Mouse (Mus musculus): ENCODE measurements around the gene Rraga. TPM values are rescaled to one million over a fixed set of nuclear protein-coding genes. Genes with fewer than 3 reads are reported as not detected.
"Not testable (repeated sequence)": the region's sequence is repeated elsewhere in the genome, so short reads cannot be mapped to it uniquely, and the experiment has no call there.

Rraga gene
- total and polyA plus RNA-seq, 3 experiments: 29.3 to 65.5 (median 55.3) TPM

- H3K27ac ChIP-seq: peak within 1 kb of the TSS; percentile 85
- H3K4me3 ChIP-seq: peak within 1 kb of the TSS; percentile 68
- H3K9ac ChIP-seq (ENCODE audit: low read depth, low read length): peak within 1 kb of the TSS; percentile 78
- H3K79me2 ChIP-seq (replicated peaks; ENCODE audit: control insufficient read depth, insufficient read depth, low read length): no peaks in the 10 kb centered on the region
- H3K27me3 ChIP-seq (ENCODE audit: control insufficient read depth, insufficient read depth, low read length): no peaks in the 10 kb centered on the region
- intact Hi-C loops (cut with DNase I): loop anchor here (2.0 to 10.0 kb wide), 4 partner anchors 35 to 243 kb away; partner anchors contain the start of gene Rps6
- peak; percentile 89 to 95 for DNase-seq
- H3K36me3 ChIP-seq (ENCODE audit: control insufficient read depth, insufficient read depth, low read length): no peaks in the 10 kb centered on the region; the same call in 1 of the 2 replicates
- TF ChIP-seq POLR2A (IDR thresholded peaks at IDR 0.05; ENCODE audit: insufficient read depth, low read depth, low read length) (peak; percentile 75; the same call in 1 of the 2 replicates), EP300 (IDR thresholded peaks at IDR 0.05; ENCODE audit: insufficient read depth, low read depth, low read length) (peak; percentile 81; the same call in 1 of the 2 replicates), CTCF (IDR thresholded peaks at IDR 0.05) (peak; percentile 23)
- H3K4me1 ChIP-seq (ENCODE audit: control insufficient read depth, insufficient read depth, low read length): no peaks in the 10 kb centered on the region
- WGBS: under 1% methylated on average over 59 of the region's 59 CpGs
Observed at GRCm38 (mm10) chr4:86611524-86612288, 36.2 kb downstream of the Rraga start, which contains the start of gene Haus6. Gene Haus6, minus strand, starts transcription at chr4:86612055.

GRCm38 (mm10) chr4:86612289-86612620 lies 36.8 kb downstream of the Rraga start:
- TF ChIP-seq EP300 (IDR thresholded peaks at IDR 0.05; ENCODE audit: insufficient read depth, low read depth, low read length): no peak
- no peak; the same call in 1 of the 2 replicates for TF ChIP-seq POLR2A (IDR thresholded peaks at IDR 0.05; ENCODE audit: insufficient read depth, low read depth, low read length)
- no peak for TF ChIP-seq CTCF (IDR thresholded peaks at IDR 0.05)
- Histone ChIP-seq H3K9ac (ENCODE audit: low read depth, low read length) (peak overlapping the region; percentile 78), H3K36me3 (ENCODE audit: control insufficient read depth, insufficient read depth, low read length) (no peaks in the 10 kb centered on the region; the same call in 1 of the 2 replicates), H3K4me3 (peak overlapping the region; percentile 68), H3K79me2 (replicated peaks; ENCODE audit: control insufficient read depth, insufficient read depth, low read length) (no peaks in the 10 kb centered on the region), H3K27ac (peak overlapping the region; percentile 85), H3K4me1 (ENCODE audit: control insufficient read depth, insufficient read depth, low read length) (no peaks in the 10 kb centered on the region), H3K27me3 (ENCODE audit: control insufficient read depth, insufficient read depth, low read length) (no peaks in the 10 kb centered on the region)
- DNase-seq: no peak
- 25% methylated on average over 8 of the region's 8 CpGs for WGBS
- intact Hi-C loops (cut with DNase I): loop anchor here (2.0 to 10.0 kb wide), 3 partner anchors 40 to 243 kb away; partner anchors contain the start of gene Rps6

GRCm38 (mm10) chr4:86620506-86620905 lies 45.0 kb downstream of the Rraga start:
- intact Hi-C loops (cut with DNase I): loop anchor here (5.0 kb wide), 1 partner anchor 37 kb away; no protein-coding TSS in a partner anchor
- TF ChIP-seq POLR2A (IDR thresholded peaks at IDR 0.05; ENCODE audit: insufficient read depth, low read depth, low read length): no peak
- no peak for TF ChIP-seq CTCF (IDR thresholded peaks at IDR 0.05)
- no peak for TF ChIP-seq EP300 (IDR thresholded peaks at IDR 0.05; ENCODE audit: insufficient read depth, low read depth, low read length)
- H3K4me3 ChIP-seq: no peak overlapping the region
- DNase-seq: no peak
- H3K27me3 ChIP-seq (ENCODE audit: control insufficient read depth, insufficient read depth, low read length): no peaks in the 10 kb centered on the region
- 45% methylated on average over 2 of the region's 2 CpGs for WGBS
- H3K9ac ChIP-seq (ENCODE audit: low read depth, low read length): no peak overlapping the region
- no peak overlapping the region for H3K27ac ChIP-seq
- no peaks in the 10 kb centered on the region for H3K36me3 ChIP-seq (ENCODE audit: control insufficient read depth, insufficient read depth, low read length)
- no peaks in the 10 kb centered on the region for H3K4me1 ChIP-seq (ENCODE audit: control insufficient read depth, insufficient read depth, low read length)
- no peaks in the 10 kb centered on the region for H3K79me2 ChIP-seq (replicated peaks; ENCODE audit: control insufficient read depth, insufficient read depth, low read length)

DNA sequence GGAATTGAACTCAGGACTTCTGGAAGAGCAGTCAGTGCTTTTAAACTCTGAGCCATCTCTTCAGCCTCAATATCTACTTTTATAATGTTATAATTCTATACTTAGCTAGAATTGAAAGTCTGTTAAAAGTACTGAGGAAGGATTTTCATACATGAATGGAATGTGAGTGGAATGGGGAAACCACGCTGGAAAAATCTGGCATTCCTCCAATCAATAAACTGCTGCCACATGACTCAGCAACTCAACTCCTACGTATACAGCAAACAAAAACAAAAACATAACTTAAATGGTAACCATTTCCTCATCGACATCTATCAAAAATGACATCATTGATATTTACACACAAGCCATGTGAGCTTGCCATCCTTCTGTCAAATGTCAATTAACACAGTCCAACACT lies 46.6 kb downstream of the Rraga start:
- no peak overlapping the region for H3K27ac ChIP-seq
- TF ChIP-seq POLR2A (IDR thresholded peaks at IDR 0.05; ENCODE audit: insufficient read depth, low read depth, low read length): no peak
- no peak for TF ChIP-seq EP300 (IDR thresholded peaks at IDR 0.05; ENCODE audit: insufficient read depth, low read depth, low read length)
- TF ChIP-seq CTCF (IDR thresholded peaks at IDR 0.05): no peak
- 38% methylated on average over 3 of the region's 3 CpGs for WGBS
- no peak overlapping the region for H3K9ac ChIP-seq (ENCODE audit: low read depth, low read length)
- no peak for DNase-seq
- no peaks in the 10 kb centered on the region for H3K4me1 ChIP-seq (ENCODE audit: control insufficient read depth, insufficient read depth, low read length)
- no peaks in the 10 kb centered on the region for H3K27me3 ChIP-seq (ENCODE audit: control insufficient read depth, insufficient read depth, low read length)
- no peak overlapping the region for H3K4me3 ChIP-seq
- H3K79me2 ChIP-seq (replicated peaks; ENCODE audit: control insufficient read depth, insufficient read depth, low read length): no peaks in the 10 kb centered on the region
- intact Hi-C loops (cut with DNase I): loop anchor here (2.0 to 5.0 kb wide), 2 partner anchors 35 to 75 kb away; no protein-coding TSS in a partner anchor
- no peaks in the 10 kb centered on the region for H3K36me3 ChIP-seq (ENCODE audit: control insufficient read depth, insufficient read depth, low read length)

DNA sequence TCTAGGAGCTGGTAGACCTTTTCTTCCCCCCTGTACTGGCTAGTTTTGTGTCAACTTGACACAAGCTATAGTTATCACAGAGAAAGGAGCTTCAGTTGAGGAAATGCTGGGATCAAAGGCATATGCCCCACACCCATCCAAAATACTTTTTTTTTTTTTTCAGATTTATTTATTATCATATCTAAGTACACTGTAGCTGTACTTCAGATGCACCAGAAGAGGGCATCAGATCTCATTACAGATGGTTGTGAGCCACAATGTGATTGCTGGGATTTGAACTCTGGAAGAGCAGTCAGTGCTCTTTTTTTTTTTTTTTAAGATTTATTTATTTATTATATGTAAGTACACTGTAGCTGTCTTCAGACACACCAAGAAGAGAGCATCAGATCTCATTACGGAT lies 47.1 kb downstream of the Rraga start:
- WGBS: 86% methylated on average over 1 of the region's 1 CpGs
- not testable (repeated sequence) for H3K27me3 ChIP-seq (ENCODE audit: control insufficient read depth, insufficient read depth, low read length); H3K4me3 ChIP-seq; H3K79me2 ChIP-seq (replicated peaks; ENCODE audit: control insufficient read depth, insufficient read depth, low read length); H3K9ac ChIP-seq (ENCODE audit: low read depth, low read length); H3K27ac ChIP-seq; H3K36me3 ChIP-seq (ENCODE audit: control insufficient read depth, insufficient read depth, low read length); H3K4me1 ChIP-seq (ENCODE audit: control insufficient read depth, insufficient read depth, low read length); DNase-seq
- TF ChIP-seq CTCF (IDR thresholded peaks at IDR 0.05): peak; percentile 35
- intact Hi-C loops (cut with DNase I): loop anchor here (2.0 to 5.0 kb wide), 2 partner anchors 35 to 74 kb away; no protein-coding TSS in a partner anchor

DNA sequence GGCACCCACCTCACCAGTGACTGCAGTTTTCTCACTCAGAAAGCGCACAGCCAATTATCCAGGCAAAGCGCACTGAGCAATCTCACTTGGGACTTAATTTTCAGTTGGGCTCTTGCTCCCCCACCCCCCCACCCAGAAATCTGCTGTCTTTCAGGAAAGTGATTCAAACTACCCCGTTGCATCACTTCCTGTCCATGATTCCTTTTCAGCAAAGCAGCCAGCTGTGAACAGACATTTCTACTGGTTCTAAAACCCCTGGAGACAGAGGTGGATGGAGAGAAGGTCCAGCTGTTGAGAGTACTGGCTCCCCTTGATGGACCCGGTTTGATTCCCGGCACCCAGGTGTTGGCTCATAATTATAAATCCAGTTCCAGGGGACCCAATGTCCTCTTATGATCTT lies 50.0 kb downstream of the Rraga start:
- intact Hi-C loops (cut with DNase I): no loop called here
- H3K36me3 ChIP-seq (ENCODE audit: control insufficient read depth, insufficient read depth, low read length): no peaks in the 10 kb centered on the region
- no peaks in the 10 kb centered on the region for H3K4me1 ChIP-seq (ENCODE audit: control insufficient read depth, insufficient read depth, low read length)
- WGBS: 54% methylated on average over 5 of the region's 5 CpGs
- no peak for DNase-seq
- H3K27ac ChIP-seq: no peak overlapping the region
- no peak for TF ChIP-seq POLR2A (IDR thresholded peaks at IDR 0.05; ENCODE audit: insufficient read depth, low read depth, low read length)
- no peak for TF ChIP-seq CTCF (IDR thresholded peaks at IDR 0.05)
- no peak for TF ChIP-seq EP300 (IDR thresholded peaks at IDR 0.05; ENCODE audit: insufficient read depth, low read depth, low read length)
- H3K9ac ChIP-seq (ENCODE audit: low read depth, low read length): no peak overlapping the region
- no peak overlapping the region for H3K4me3 ChIP-seq
- 0 out of 2 replicates have a peak, but pooled peaks cover 1% of the 10 kb centered on the region for H3K27me3 ChIP-seq (ENCODE audit: control insufficient read depth, insufficient read depth, low read length)
- no peaks in the 10 kb centered on the region for H3K79me2 ChIP-seq (replicated peaks; ENCODE audit: control insufficient read depth, insufficient read depth, low read length)

DNA sequence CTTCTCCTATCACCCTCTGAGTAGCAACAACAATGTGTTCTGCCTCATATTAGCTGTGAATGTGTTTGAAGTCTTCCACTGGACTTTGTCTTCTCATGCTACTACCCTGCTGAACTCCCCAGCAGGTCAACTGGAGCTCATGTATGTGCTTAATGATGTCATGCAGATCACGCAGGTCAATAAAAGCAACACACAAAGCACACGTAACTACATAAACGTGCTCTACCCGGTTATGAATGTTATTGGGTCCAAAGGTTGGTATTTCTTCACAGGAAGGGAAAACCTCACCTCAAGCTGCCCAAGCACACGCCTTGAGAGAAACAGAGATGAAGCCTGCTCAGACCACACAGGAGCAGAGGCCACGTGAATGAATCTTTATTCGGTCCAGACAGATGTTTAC lies 51.0 kb downstream of the Rraga start:
- H3K9ac ChIP-seq (ENCODE audit: low read depth, low read length); DNase-seq; H3K36me3 ChIP-seq (ENCODE audit: control insufficient read depth, insufficient read depth, low read length); H3K79me2 ChIP-seq (replicated peaks; ENCODE audit: control insufficient read depth, insufficient read depth, low read length); H3K27me3 ChIP-seq (ENCODE audit: control insufficient read depth, insufficient read depth, low read length); H3K4me1 ChIP-seq (ENCODE audit: control insufficient read depth, insufficient read depth, low read length); H3K27ac ChIP-seq; H3K4me3 ChIP-seq; intact Hi-C loops (cut with DNase I): not testable (repeated sequence)
- WGBS: 90% methylated on average over 7 of the region's 7 CpGs

All from heart, adult 2 months (tissue).